Mouse (Mus musculus) kidney, adult 2 months (tissue): Measurements from ENCODE around the gene Znrf3. TPM values are rescaled to one million over a fixed set of nuclear protein-coding genes. Genes with fewer than 3 reads are reported as not detected.

Experiments
- DNase-seq: peaks from one replicate; pipeline ENCODE4 v3.0.0; 2021
- H3K27ac ChIP-seq: fragments of 200-500 bp; 2 replicates; pipeline ENCODE4 v1.5.1; 2012; ENCODE audit warnings: low read depth, low read length, control low read depth, inconsistent platforms; ENCODE audit not compliant: insufficient read depth
- H3K27me3 ChIP-seq: fragments of 200-500 bp; replicated peaks from 2 replicates; pipeline ENCODE4 v1.6.1; 2012; ENCODE audit warnings: mild to moderate bottlenecking, moderate library complexity, low read length, inconsistent platforms; ENCODE audit not compliant: control insufficient read depth, insufficient read depth
- H3K36me3 ChIP-seq: fragments of 200-500 bp; 2 replicates; pipeline ENCODE4 v1.6.1; 2012; ENCODE audit warnings: mild to moderate bottlenecking, moderate library complexity, low read length, inconsistent platforms; ENCODE audit not compliant: control insufficient read depth, insufficient read depth
- H3K4me1 ChIP-seq: fragments of 200-500 bp; 2 replicates; pipeline ENCODE4 v1.6.1; 2011; ENCODE audit warnings: low read length; ENCODE audit not compliant: control insufficient read depth, insufficient read depth
- H3K4me3 ChIP-seq: fragments of 200-500 bp; 2 replicates; pipeline ENCODE4 v1.5.1; 2011; ENCODE audit warnings: mild to moderate bottlenecking, low read depth, low read length, control low read depth; ENCODE audit not compliant: insufficient read depth
- CTCF ChIP-seq: fragments of 200-500 bp; conservative IDR thresholded peaks from 2 replicates; pipeline ENCODE4 v1.5.1; 2011; ENCODE audit warnings: low read depth, mild to moderate bottlenecking, control low read depth, low read length, moderate library complexity, mixed read lengths; ENCODE audit not compliant: insufficient read depth, insufficient read length
- POLR2A ChIP-seq: fragments of 200-500 bp; IDR thresholded peaks from one replicate; pipeline ENCODE4 v1.6.1; 2011; ENCODE audit warnings: low read depth, low read length, control low read depth
- WGBS: fragments of 180-500 bp; shearing (Covaris S2); methylation state at CpG from one replicate; pipeline ENCODE4 v1.1.7; 2018; 5-methylcytosine and 5-hydroxymethylcytosine counted together
- polyA plus RNA-seq: library from polyadenylated mRNA; depleted of rRNA; stranded (reverse); fragments of >200 nt; gene quantifications from 2 replicates; pipeline ENCODE4 v1.2.3, GENCODE M21; 2012

Znrf3 gene
- polyA plus RNA-seq, 1 experiment: 6.2 TPM

- peak overlapping the region; percentile 7 for H3K4me3 ChIP-seq
- peak; percentile 15 for DNase-seq
- H3K4me1 ChIP-seq: peaks cover 6% of the 10 kb centered on the region; the same call in 1 of the 2 replicates
- no peaks in the 10 kb centered on the region for H3K27me3 ChIP-seq
- H3K27ac ChIP-seq: no peak overlapping the region
- TF ChIP-seq CTCF (no peak), POLR2A (no peak)
- 27% methylated on average over 10 of the region's 10 CpGs for WGBS
- no peaks in the 10 kb centered on the region for H3K36me3 ChIP-seq
These were observed 184.6 kb downstream of the Znrf3 start for GRCm38 (mm10) chr11:5259944-5260598.

GRCm38 (mm10) chr11:5258036-5258435, 186.6 kb downstream of the Znrf3 start:
- 57% methylated on average over 6 of the region's 6 CpGs for WGBS
- H3K36me3 ChIP-seq: no peaks in the 10 kb centered on the region
- no peak overlapping the region for H3K4me3 ChIP-seq
- peaks cover 6% of the 10 kb centered on the region; the same call in 1 of the 2 replicates for H3K4me1 ChIP-seq
- peak; percentile 60 for DNase-seq
- no peak for TF ChIP-seq CTCF
- no peak for TF ChIP-seq POLR2A
- no peaks in the 10 kb centered on the region for H3K27me3 ChIP-seq
- H3K27ac ChIP-seq: no peak overlapping the region

GRCm38 (mm10) chr11:5257151-5257862, 187.3 kb downstream of the Znrf3 start:
- TF ChIP-seq CTCF (no peak), POLR2A (no peak)
- Histone ChIP-seq H3K27ac (peak overlapping the region; percentile 53), H3K4me1 (peaks cover 6% of the 10 kb centered on the region; the same call in 1 of the 2 replicates), H3K36me3 (no peaks in the 10 kb centered on the region), H3K4me3 (no peak overlapping the region), H3K27me3 (no peaks in the 10 kb centered on the region)
- WGBS: 62% methylated on average over 13 of the region's 13 CpGs
- DNase-seq: peak; percentile 68

- TF ChIP-seq CTCF (no peak), POLR2A (no peak)
- 63% methylated on average over 9 of the region's 9 CpGs for WGBS
- Histone ChIP-seq H3K4me1 (peaks cover 6% of the 10 kb centered on the region; the same call in 1 of the 2 replicates), H3K36me3 (no peaks in the 10 kb centered on the region), H3K4me3 (no peak overlapping the region), H3K27me3 (no peaks in the 10 kb centered on the region), H3K27ac (no peak overlapping the region)
- DNase-seq: no peak
These were observed 189.1 kb downstream of the Znrf3 start for GRCm38 (mm10) chr11:5255509-5256014.

GRCm38 (mm10) chr11:5254016-5254415, 190.6 kb downstream of the Znrf3 start:
- Histone ChIP-seq H3K36me3 (no peaks in the 10 kb centered on the region), H3K27me3 (no peaks in the 10 kb centered on the region), H3K4me1 (no peaks in the 10 kb centered on the region; the same call in 1 of the 2 replicates), H3K27ac (no peak overlapping the region), H3K4me3 (no peak overlapping the region)
- 66% methylated on average over 2 of the region's 2 CpGs for WGBS
- TF ChIP-seq POLR2A (no peak), CTCF (no peak)
- DNase-seq: no peak

DNA sequence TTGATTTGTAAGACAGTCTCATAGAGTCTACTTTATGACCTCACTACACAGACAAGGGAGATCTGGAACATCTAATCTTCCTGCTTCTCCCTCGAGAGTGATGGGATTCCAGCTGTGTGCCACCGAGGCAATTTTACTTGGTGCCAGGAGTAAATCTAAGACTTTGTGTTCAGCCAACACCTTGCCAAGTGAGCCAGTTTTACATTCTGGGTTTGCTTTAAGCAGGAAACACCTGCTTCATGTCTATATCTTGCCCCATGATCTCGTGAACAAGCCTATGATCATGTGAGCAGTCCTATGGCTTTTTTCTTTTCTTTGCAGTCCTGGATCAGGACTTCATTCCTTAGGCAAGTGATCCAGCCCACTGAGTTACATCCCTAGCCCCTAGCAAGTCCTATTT, 191.1 kb downstream of the Znrf3 start:
- H3K27ac ChIP-seq: no peak overlapping the region
- WGBS: 49% methylated on average over 3 of the region's 3 CpGs
- H3K4me3 ChIP-seq: no peak overlapping the region
- TF ChIP-seq CTCF (no peak), POLR2A (no peak)
- no peak for DNase-seq
- H3K27me3 ChIP-seq: no peaks in the 10 kb centered on the region
- H3K4me1 ChIP-seq: no peaks in the 10 kb centered on the region; the same call in 1 of the 2 replicates
- H3K36me3 ChIP-seq: no peaks in the 10 kb centered on the region

- 87% methylated on average over 8 of the region's 8 CpGs for WGBS
- Histone ChIP-seq H3K4me3 (no peak overlapping the region), H3K36me3 (no peaks in the 10 kb centered on the region), H3K27ac (no peak overlapping the region), H3K27me3 (no peaks in the 10 kb centered on the region), H3K4me1 (no peaks in the 10 kb centered on the region; the same call in 1 of the 2 replicates)
- TF ChIP-seq CTCF (no peak), POLR2A (no peak)
- DNase-seq: no peak
These were observed 191.9 kb downstream of the Znrf3 start for GRCm38 (mm10) chr11:5252727-5253126.
